Mouse (Mus musculus): Measurements from ENCODE around the gene Ndufb2.

Gene Ndufb2

DNA sequence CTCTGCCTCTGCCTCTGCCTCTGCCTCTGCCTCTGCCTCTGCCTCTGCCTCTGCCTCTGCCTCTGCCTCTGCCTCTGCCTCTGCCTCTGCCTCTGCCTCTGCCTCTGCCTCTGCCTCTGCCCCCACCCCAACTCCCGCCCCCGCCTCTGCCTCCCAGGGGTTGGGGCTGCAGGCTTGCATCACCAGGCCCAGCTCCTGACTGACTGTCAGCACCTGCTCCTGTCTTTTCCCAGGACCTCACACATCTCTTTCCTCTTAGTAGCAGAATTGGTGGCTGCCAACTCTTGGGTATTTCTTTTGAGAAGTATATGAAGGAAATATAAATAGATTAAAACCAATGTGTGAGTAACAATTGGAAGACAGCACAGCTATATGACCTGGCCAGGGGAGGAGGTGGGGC, 11.8 kb upstream of the Ndufb2 start:
- no peak for DNase-seq (ENCODE audit: low spot score)

DNA sequence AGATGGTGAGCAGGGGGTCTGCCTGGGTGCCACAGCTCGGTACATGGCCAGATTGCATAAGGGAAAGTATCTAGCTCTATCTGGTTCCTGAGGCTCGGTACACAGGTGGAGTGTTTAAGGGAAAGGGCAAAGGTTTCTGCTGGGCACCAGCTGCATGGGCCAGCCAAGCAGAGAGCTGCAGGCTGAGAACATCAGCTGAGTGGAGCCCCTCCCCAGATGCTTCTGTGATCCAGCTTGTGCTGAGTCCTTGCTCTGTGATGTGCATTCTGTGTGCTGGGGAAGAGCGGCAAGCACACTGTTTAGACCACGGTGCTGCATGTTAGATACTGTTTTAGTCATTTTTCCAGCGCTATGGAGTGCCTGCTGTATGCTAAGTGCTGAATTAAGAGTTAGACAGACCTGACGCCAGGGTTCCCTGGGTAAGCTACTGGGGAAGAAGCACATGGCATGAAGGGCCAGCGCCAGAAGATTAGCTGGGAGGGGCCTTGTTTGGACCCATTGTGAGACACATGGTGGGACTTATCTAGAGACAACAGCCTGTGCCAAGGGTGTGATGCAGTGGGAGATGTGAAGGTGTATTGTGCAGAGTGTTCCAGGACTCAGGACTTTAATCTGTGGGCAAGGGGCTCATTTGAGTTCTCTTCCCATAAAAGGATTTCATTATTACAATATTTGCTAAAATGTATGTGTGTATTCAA, 11.1 kb upstream of the Ndufb2 start:
- no peak for DNase-seq (ENCODE audit: low spot score)

DNA sequence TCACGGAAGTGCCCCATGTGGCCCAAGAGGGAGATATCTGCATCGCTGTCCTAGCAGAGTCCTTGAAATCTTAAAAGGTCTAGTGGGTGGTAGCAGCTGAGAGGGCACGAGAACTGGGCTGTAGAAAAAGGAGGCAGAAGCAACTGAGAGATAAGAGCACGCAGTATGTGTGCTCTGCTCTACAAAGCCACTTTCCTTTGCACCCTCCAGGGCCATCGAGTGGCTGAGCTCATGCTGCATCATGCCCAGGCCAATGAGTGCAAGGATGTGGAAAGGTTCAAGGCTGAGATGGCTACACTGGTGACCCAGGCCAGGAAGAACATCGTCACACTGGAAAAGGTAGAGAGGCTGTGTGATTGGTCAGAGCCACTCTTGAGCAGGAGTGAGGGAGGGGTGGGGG, 6.9 kb upstream of the Ndufb2 start, which contains the start of gene Gm42420:
Gene Gm42420 (plus strand): TSS at position 237 of the 400 bp plus-strand sequence.
- no peak for DNase-seq (ENCODE audit: low spot score)

DNA sequence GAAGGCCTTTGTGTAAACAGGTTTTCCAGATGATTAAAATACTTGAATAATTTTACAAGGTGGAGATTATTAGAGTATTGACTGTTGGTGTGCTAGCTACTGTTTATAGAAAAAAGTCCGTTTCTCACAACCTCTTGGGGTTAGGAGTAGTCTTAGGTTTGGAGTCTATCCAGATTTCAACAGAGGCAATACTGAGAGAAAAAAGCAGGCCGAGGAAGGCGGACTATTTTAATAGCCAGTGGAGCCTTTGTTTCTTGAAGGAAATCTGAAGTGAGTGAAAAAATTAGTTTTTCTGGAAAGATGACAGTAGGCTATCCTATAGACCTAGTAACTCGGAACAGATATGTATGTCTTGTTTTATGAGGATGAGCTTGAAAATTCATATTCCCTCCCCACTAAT, 893 bp upstream of the Ndufb2 start:
- DNase-seq (ENCODE audit: low spot score): no peak

DNA sequence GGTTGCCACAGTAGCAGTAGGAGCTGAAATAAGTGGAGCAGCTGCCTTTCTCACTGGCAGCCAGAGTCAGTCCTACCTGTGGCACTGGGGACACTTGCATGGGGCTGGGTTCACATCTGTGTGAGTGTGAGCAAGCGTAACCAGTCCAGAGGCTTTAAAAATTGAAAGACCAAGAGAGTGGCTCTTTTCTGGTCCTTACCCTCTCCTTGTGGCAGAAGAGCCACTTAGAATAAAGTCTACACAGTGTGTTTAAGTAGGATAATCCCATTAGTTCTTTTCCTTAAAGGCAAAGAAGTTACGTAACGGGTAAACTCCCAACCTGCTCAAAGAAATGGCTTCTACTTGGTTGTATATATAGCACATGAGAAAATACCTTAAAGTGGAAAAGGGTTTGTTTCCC, 8.5 kb downstream of the Ndufb2 start:
- DNase-seq (ENCODE audit: low spot score): no peak

DNA sequence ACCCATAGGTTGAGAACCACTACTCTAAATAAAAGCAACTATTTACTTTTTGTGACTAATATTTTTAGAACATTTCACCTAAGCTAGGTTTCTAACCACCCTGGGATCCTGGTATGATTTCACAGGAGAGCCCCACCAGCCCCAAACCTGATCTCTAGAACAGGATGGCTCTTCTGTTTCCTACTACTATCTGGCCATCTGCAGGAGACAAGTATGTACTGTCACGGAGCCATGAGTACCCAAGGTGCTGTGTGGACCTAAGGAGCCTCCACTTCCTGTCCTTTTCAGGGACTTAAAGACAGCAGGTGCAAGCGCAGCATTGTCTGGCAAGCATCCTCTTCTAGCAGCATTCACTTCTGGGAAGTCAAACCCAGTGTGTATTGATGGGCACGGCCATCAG, 9.5 kb downstream of the Ndufb2 start:
- DNase-seq (ENCODE audit: low spot score): no peak

DNA sequence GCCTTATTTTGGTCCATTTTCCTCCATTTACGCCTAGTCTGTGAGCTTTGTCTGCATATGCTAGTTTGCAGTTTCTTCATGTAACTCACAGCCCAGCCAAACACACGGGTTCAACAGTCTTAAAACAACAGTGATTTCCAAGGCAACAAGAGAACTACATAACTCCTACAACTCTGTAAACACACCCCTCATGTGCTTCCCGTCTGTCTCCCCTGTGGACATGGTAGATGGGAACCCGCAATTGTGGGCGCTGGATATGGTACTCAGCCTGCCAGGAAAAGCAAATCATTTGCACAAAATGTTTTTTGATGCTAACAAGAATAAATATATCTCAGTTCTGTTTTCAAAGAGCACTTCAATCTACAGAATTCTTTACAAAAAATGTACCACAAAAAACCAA, 12.2 kb downstream of the Ndufb2 start:
- DNase-seq (ENCODE audit: low spot score): no peak

DNA sequence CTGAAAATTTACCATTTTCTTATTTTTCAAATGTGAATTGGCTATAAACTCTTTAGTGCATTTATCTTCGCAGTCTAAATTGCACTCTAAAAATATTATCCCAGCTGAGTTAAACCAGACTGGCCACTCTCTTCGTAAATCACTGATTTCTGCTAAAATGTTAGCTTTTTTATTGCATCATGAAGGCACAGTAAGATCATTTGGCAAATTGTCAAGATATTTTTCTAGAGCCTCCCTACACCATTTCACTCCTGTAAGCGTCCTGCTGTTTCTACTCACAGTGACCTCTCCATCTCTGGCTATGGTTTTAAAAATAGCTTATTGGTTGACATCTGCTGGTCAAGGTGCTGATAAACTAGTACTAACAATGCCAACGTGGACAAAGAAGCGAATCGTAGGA, 13.7 kb downstream of the Ndufb2 start:
- DNase-seq (ENCODE audit: low spot score): no peak

DNA sequence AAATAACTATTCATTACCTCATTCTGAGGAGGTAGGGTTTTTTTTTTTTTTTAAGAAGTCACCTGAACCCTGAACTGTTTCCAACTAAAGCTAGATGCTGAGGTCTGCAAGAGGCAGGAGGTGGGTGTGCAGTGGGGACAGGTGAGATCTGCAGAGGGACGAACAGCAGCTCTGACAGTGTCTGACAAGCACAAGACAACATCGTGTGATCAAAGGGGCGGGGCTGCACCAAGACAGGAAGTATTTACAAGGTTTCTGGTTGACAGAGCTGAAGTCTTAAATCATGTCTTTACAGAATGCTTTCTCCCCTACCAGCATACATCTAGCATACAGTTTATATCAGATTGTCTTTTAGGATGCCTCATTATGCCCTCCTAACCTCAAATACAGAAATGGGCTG, 14.5 kb downstream of the Ndufb2 start:
- no peak for DNase-seq (ENCODE audit: low spot score)

DNA sequence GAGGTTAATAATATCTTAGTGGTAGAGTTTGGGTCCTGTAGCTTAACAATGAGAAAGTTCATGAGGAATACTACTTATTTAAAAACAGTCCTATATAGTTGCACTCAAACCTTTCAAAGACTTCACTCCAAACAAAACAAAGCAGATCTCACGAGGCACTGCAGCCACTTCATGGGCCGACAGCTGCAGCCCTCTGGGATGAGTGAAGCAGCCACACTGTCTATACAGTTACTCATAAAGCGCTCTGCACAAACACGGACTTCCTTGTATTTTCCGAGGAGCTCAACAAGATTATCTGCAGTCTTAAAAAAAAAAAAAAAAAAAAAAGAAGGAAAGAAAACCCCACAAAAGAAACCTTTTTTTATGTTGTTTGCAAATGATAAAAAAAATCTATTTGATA, 15.0 kb downstream of the Ndufb2 start:
- DNase-seq (ENCODE audit: low spot score): no peak

DNA sequence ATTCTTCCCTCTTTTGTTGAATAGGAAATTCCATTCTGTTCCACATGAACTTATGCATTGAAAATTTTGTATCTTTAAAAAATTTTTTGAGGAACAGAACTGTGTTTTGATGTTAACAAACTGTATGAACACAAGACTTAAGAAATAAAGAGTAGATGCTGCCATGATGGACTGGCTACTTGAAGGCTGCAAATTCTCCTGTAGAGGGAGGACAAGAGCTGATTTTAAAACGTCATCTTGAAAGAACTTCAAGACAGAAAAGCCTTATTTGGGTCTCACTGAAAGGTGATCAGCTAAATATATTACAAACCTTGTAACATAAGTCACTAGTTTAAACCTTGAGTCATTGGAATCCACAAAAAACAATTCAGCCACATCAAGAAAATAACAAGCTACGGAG, 17.8 kb downstream of the Ndufb2 start:
- no peak for DNase-seq (ENCODE audit: low spot score)

DNA sequence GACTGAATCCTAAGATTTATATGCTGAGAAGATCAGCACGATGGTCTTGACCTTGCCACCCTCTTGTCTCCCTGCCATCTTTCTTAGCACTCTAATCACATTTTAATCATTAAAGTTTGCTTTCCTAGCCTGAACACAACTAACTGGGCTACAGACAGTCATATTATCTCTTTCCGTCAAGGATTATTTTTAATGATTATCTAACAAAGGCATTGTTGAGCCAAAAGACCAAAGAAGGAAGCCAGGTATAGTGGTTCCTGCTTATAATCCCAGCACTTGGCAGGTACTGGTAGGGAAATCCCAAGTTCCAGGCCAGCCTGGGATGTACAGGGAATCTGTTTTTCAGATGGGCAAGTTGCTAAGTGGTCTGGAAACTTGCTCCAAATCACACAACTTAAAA, 18.9 kb downstream of the Ndufb2 start:
- DNase-seq (ENCODE audit: low spot score): no peak

Data from ovary, postnatal 10 days (tissue).